Mouse (Mus musculus): ENCODE measurements at regions not wholly inside any gene's neighbourhood (a gene's known extent, or its start where the extent isn't known, plus 50 kb on each side); places are given as distances from the start of the nearest gene placed in this dataset.

- TF ChIP-seq CTCF (IDR thresholded peaks at IDR 0.05; ENCODE audit: low read depth, low read length) (no peak), TAL1 (conservative IDR thresholded peaks at IDR 0.05; ENCODE audit: low read depth, low read length) (no peak), GATA1 (IDR thresholded peaks at IDR 0.05; ENCODE audit: borderline replicate concordance, low read length) (no peak), POLR2AphosphoS5 (IDR thresholded peaks at IDR 0.05; ENCODE audit: insufficient replicate concordance, low read depth, low read length) (no peak)
Observed at GRCm38 (mm10) chr13:101485823-101486222, 282.2 kb downstream of the Pik3r1 start.

Measured in G1E (cell line).